Mouse (Mus musculus): ENCODE results near the gene Shc3.

GRCm38 (mm10) chr13:51480341-51481011 is 88.7 kb downstream of the Shc3 start:
- TF ChIP-seq POLR2A (IDR thresholded peaks at IDR 0.05; ENCODE audit: insufficient read depth, low read depth, low read length) (no peak), EP300 (IDR thresholded peaks at IDR 0.05; ENCODE audit: insufficient read depth, low read depth, low read length) (no peak), CTCF (IDR thresholded peaks at IDR 0.05) (no peak)
